Mouse (Mus musculus) neural tube, embryonic 14.5 days (tissue): Measurements from ENCODE around the gene Ccdc65. TPM values are rescaled to one million over a fixed set of nuclear protein-coding genes. Genes with fewer than 3 reads are reported as not detected.

Experiments
- ATAC-seq: fragments of 200-750 bp; cut with Nextera tagmentation; 2 replicates; pipeline ENCODE4 v1.8.0; 2017; ENCODE audit warnings: low read depth, mild to moderate bottlenecking, moderate TSS enrichment, moderate library complexity
- H3K27ac ChIP-seq: fragments of 300-500 bp; sonication (generic); 2 replicates; pipeline ENCODE4 v1.5.1; 2014; ENCODE audit warnings: low read depth, mild to moderate bottlenecking, control low read depth, low read length, moderate library complexity, mixed read lengths
- H3K27me3 ChIP-seq: fragments of 300-500 bp; sonication (generic); 2 replicates; pipeline ENCODE4 v1.6.1; 2014; ENCODE audit warnings: low read length; ENCODE audit not compliant: control insufficient read depth, insufficient read depth
- H3K36me3 ChIP-seq: fragments of 300-500 bp; sonication (generic); 2 replicates; pipeline ENCODE4 v1.6.1; 2014; ENCODE audit warnings: low read length, mixed read lengths; ENCODE audit not compliant: control insufficient read depth, insufficient read depth
- H3K4me1 ChIP-seq: fragments of 300-500 bp; sonication (generic); 2 replicates; pipeline ENCODE4 v1.6.1; 2014; ENCODE audit warnings: low read length; ENCODE audit not compliant: control insufficient read depth, insufficient read depth
- H3K4me2 ChIP-seq: fragments of 300-500 bp; sonication (generic); 2 replicates; pipeline ENCODE4 v1.6.1; 2014; ENCODE audit warnings: mild to moderate bottlenecking, low read depth, low read length, control low read depth
- H3K4me3 ChIP-seq: fragments of 300-500 bp; sonication (generic); 2 replicates; pipeline ENCODE4 v1.5.1; 2014; ENCODE audit warnings: low read depth, low read length, control low read depth, mixed read lengths
- H3K9ac ChIP-seq: fragments of 300-500 bp; sonication (generic); replicated peaks from 2 replicates; pipeline ENCODE4 v1.6.1; 2014; ENCODE audit warnings: low read depth, mild to moderate bottlenecking, control low read depth, low read length, mixed read lengths
- H3K9me3 ChIP-seq: fragments of 300-500 bp; sonication (generic); 2 replicates; pipeline ENCODE4 v1.6.1; 2016; ENCODE audit warnings: low read length; ENCODE audit not compliant: control insufficient read depth
- WGBS: fragments of 180-500 bp; shearing (Covaris S2); extraction: QIAGEN DNeasy Blood & Tissue Kit; methylation state at CpG from one replicate; pipeline ENCODE4 v1.1.7; 2014; 5-methylcytosine and 5-hydroxymethylcytosine counted together
- polyA plus RNA-seq: library from polyadenylated mRNA; unstranded; fragments of >200 nt; fragmentation: Nextera tagmentation; extraction: Ambion mirVana; gene quantifications from 2 replicates; pipeline ENCODE4 v1.2.1, GENCODE M21; 2014

The Ccdc65 gene
- polyA plus RNA-seq, 1 experiment from 2014 or later: 6.0 TPM

DNA sequence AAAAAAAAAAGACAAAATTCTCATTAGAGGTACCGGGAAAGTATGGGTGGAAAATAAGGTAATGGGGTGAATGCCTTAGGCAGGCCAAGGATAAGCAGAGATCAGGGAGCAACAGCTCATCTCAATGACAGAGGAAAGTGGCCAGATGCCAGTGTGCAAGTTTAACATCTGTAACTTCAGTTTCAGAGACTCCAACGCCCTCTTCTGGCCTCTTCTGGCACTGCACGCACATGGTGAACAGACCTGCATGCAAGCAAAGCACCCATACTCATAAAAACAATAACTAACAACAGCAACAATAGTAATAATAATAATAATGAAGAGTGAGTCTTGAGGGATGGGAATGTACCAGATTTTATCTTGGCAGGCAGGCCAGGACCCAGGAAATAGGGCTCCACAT, 22.1 kb upstream of the Ccdc65 start:
- no peak overlapping the region for H3K27ac ChIP-seq
- H3K9me3 ChIP-seq: no peaks in the 10 kb centered on the region
- no peak overlapping the region for H3K9ac ChIP-seq
- no peak for ATAC-seq
- no peak overlapping the region for H3K4me3 ChIP-seq
- no peaks in the 10 kb centered on the region for H3K4me1 ChIP-seq
- H3K36me3 ChIP-seq: no peaks in the 10 kb centered on the region
- no peak overlapping the region for H3K4me2 ChIP-seq
- no peaks in the 10 kb centered on the region for H3K27me3 ChIP-seq
- 66% methylated on average over 3 of the region's 3 CpGs for WGBS

GRCm38 (mm10) chr15:98689682-98690081, 18.3 kb upstream of the Ccdc65 start:
- WGBS: 90% methylated on average over 2 of the region's 2 CpGs
- Histone ChIP-seq H3K9me3 (no peaks in the 10 kb centered on the region), H3K4me1 (no peaks in the 10 kb centered on the region), H3K9ac (no peak overlapping the region), H3K36me3 (no peaks in the 10 kb centered on the region), H3K27ac (no peak overlapping the region), H3K4me2 (no peak overlapping the region), H3K27me3 (no peaks in the 10 kb centered on the region), H3K4me3 (no peak overlapping the region)
- ATAC-seq: no peak

- no peak overlapping the region for H3K4me3 ChIP-seq
- no peak overlapping the region for H3K27ac ChIP-seq
- H3K4me1 ChIP-seq: no peaks in the 10 kb centered on the region
- WGBS: 12% methylated on average over 7 of the region's 7 CpGs
- H3K9me3 ChIP-seq: no peaks in the 10 kb centered on the region
- ATAC-seq: no peak
- no peak overlapping the region for H3K9ac ChIP-seq
- no peaks in the 10 kb centered on the region for H3K36me3 ChIP-seq
- no peak overlapping the region for H3K4me2 ChIP-seq
- H3K27me3 ChIP-seq: no peaks in the 10 kb centered on the region
Observed at GRCm38 (mm10) chr15:98691486-98692147, 16.4 kb upstream of the Ccdc65 start.

GRCm38 (mm10) chr15:98692171-98692715, 15.8 kb upstream of the Ccdc65 start:
- H3K9ac ChIP-seq: no peak overlapping the region
- no peaks in the 10 kb centered on the region for H3K9me3 ChIP-seq
- no peak overlapping the region for H3K4me2 ChIP-seq
- 59% methylated on average over 11 of the region's 11 CpGs for WGBS
- H3K4me1 ChIP-seq: no peaks in the 10 kb centered on the region
- H3K4me3 ChIP-seq: no peak overlapping the region
- H3K27me3 ChIP-seq: no peaks in the 10 kb centered on the region
- no peaks in the 10 kb centered on the region for H3K36me3 ChIP-seq
- no peak overlapping the region for H3K27ac ChIP-seq
- ATAC-seq: no peak

DNA sequence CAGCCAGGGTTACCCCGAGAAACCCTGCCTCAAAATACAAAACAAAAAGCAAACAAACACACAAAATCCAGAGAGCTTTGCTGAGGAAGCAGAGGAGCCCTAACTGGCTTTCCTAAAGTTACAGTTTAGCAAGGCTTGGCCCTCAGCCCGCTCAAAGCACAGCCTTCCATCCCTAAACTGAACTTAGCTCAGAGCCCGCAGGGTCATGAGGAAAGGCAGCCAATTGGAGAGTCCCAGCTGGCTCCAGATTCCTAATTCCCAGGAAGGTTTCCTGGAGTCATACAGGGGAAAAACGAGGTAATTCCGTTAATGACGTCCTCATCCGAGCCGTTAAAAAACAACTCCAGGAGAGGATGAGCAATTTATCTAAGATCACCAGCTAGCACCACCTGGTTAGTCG, 12.3 kb upstream of the Ccdc65 start:
- no peak overlapping the region for H3K4me2 ChIP-seq
- WGBS: 36% methylated on average over 9 of the region's 9 CpGs
- no peak overlapping the region for H3K4me3 ChIP-seq
- no peaks in the 10 kb centered on the region; the same call in 1 of the 2 replicates for H3K4me1 ChIP-seq
- no peak for ATAC-seq
- H3K36me3 ChIP-seq: no peaks in the 10 kb centered on the region
- no peak overlapping the region for H3K9ac ChIP-seq
- no peaks in the 10 kb centered on the region for H3K27me3 ChIP-seq
- H3K9me3 ChIP-seq: no peaks in the 10 kb centered on the region
- H3K27ac ChIP-seq: no peak overlapping the region

DNA sequence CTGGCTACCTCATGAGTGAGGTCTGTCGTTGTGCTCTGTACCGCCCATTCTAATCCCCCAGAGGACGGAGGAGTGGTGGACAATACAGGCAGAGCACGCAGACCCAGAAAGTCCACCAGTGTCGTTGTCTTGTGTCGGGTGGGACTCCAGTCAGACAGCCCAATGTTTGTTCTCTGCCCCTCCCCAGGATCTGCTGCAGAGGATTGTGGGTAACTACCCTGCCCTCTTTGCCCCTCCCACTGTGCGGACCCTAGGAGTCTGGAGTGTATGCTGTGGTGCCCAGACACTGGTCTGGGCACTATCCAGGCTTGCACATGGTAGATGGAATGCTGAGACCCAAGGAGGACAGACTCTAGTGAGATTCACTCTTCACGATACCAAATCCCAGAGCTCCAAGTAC, 11.8 kb upstream of the Ccdc65 start:
- WGBS: 50% methylated on average over 8 of the region's 8 CpGs
- no peak for ATAC-seq
- no peaks in the 10 kb centered on the region for H3K36me3 ChIP-seq
- H3K4me3 ChIP-seq: no peak overlapping the region
- H3K9ac ChIP-seq: no peak overlapping the region
- H3K4me1 ChIP-seq: no peaks in the 10 kb centered on the region; the same call in 1 of the 2 replicates
- H3K9me3 ChIP-seq: no peaks in the 10 kb centered on the region
- peaks cover 3% of the 10 kb centered on the region; the same call in 1 of the 2 replicates for H3K27me3 ChIP-seq
- no peak overlapping the region for H3K27ac ChIP-seq
- no peak overlapping the region for H3K4me2 ChIP-seq

DNA sequence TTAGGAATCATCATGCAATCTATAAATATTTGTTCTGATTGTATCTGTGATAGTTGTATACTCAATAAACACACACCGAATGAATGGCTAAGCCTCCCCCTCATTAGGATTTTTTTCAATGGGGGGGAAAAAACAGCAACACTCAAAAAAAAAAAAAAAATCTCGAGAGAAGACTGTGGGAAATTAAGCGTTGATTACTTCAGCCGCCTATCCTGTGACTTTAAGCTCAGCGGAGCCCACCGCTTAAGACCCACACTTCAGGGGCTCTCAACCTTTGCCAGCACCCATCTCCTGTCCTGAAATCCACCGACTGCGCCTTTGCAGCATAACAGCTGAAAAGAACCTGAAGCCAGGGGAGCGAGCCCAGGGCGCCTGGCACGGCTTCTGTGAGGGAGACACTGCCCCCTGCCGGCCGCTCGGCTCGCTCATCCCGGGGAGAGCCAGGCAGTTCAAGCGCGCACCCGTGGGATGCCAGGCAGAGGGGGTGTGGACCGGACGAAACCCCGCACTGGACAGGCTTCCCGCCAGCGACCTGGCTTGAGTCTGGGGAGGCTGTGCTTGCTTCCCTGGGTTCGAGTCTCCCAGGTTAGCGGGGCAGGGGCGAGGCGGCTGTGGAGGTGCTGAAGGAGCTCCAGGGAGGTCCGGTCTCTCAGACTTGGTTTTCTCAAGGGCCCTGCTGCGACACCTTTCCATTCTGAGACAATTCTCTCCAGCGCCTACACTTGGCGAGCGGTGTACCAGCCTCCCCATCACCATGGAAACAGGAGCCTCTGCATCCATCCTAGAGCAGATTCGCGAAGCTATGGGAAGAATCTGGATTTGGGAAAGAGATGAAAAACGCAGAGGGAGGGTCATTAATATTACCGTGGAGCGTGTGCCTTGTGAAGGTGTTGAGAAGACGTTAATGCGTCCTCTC, 8.6 kb upstream of the Ccdc65 start:
- Histone ChIP-seq H3K4me3 (peak overlapping the region; percentile 37), H3K36me3 (no peaks in the 10 kb centered on the region), H3K4me2 (peak overlapping the region; percentile 61), H3K27ac (peak overlapping the region; percentile 45), H3K27me3 (peaks cover 5% of the 10 kb centered on the region; the same call in 1 of the 2 replicates), H3K9ac (peak overlapping the region; percentile 29; the same call in 1 of the 2 replicates), H3K4me1 (no peaks in the 10 kb centered on the region; the same call in 1 of the 2 replicates), H3K9me3 (no peaks in the 10 kb centered on the region)
- peak; percentile 91 for ATAC-seq
- WGBS: 5% methylated on average over 40 of the region's 40 CpGs

GRCm38 (mm10) chr15:98704312-98704711, 3.7 kb upstream of the Ccdc65 start:
- WGBS: 60% methylated on average over 9 of the region's 9 CpGs

DNA sequence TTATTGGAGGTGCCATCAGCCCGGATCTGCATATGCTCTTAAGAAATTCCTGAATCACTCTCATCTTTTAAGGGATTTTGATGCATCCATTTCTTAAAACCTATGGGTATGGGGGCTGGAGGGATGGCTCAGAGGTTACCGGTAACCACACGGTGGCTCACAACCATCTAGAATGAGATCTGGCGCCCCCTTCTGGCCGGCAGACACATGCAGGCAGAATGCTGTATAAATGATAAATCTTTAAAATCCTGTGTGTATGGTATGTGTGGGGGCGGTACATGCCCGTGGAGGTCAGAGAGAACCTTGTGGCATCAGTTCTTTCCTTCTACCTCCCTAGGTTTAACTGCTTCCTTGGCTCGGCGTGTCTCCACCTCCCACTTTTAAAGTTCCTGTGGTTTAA, 2.4 kb downstream of the Ccdc65 start:
- WGBS: 21% methylated on average over 9 of the region's 9 CpGs
- Histone ChIP-seq H3K36me3 (no peaks in the 10 kb centered on the region), H3K4me3 (no peak overlapping the region), H3K27ac (no peak overlapping the region), H3K9me3 (no peaks in the 10 kb centered on the region), H3K9ac (no peak overlapping the region), H3K4me1 (no peaks in the 10 kb centered on the region), H3K27me3 (0 out of 2 replicates have a peak, but pooled peaks cover 3% of the 10 kb centered on the region), H3K4me2 (no peak overlapping the region)
- ATAC-seq: no peak

More at GRCm38 (mm10) chr15:98704312-98704711, 3.7 kb upstream of the Ccdc65 start:
- Histone ChIP-seq H3K27me3 (peaks cover 8% of the 10 kb centered on the region; the same call in 1 of the 2 replicates), H3K27ac (no peak overlapping the region), H3K4me3 (no peak overlapping the region), H3K9me3 (no peaks in the 10 kb centered on the region), H3K9ac (no peak overlapping the region), H3K36me3 (no peaks in the 10 kb centered on the region), H3K4me1 (no peaks in the 10 kb centered on the region; the same call in 1 of the 2 replicates), H3K4me2 (no peak overlapping the region)
- ATAC-seq: no peak
